ENCODE assay signal across 14 mouse cellular contexts in genomic region chr9:104566468-104566867, GRCm38 (mm10). TPM values are rescaled to one million over a fixed set of nuclear protein-coding genes. Genes with fewer than 3 reads are reported as not detected.
"Had no signal": no experiment of that assay in that cellular context is flagged by ENCODE, and none has a peak within 500 bp of the region (broad histone marks: within the 10 kb centered on the region; RNA-seq: fewer than 3 reads in every experiment).

No protein-coding gene starts in this region.

- H3K27ac ChIP-seq: limb, embryonic 12.5 days; liver, embryonic 13.5 days; lung, embryonic 15.5 days; macrophage; midbrain, embryonic 15.5 days; neural tube, embryonic 13.5 days had no signal

- H3K9me3 ChIP-seq: limb, embryonic 12.5 days; liver, embryonic 13.5 days; lung, embryonic 15.5 days; megakaryocyte, embryonic 14.5 days; midbrain, embryonic 15.5 days; neural tube, embryonic 13.5 days had no signal

- H3K4me1 ChIP-seq: liver, embryonic 13.5 days; lung, embryonic 15.5 days; megakaryocyte, embryonic 14.5 days had no signal

- H3K4me2 ChIP-seq: limb, embryonic 12.5 days; liver, embryonic 13.5 days; lung, embryonic 15.5 days; midbrain, embryonic 11.5 days; midbrain, embryonic 15.5 days; neural tube, embryonic 13.5 days had no signal

- H3K4me3 ChIP-seq: limb, embryonic 12.5 days; liver, embryonic 13.5 days; lung, embryonic 15.5 days; megakaryocyte, embryonic 14.5 days; midbrain, embryonic 15.5 days; neural tube, embryonic 13.5 days had no signal

- H3K9ac ChIP-seq: limb, embryonic 12.5 days; liver, embryonic 13.5 days; liver, postnatal 0 days; lung, embryonic 15.5 days; midbrain, embryonic 15.5 days; neural tube, embryonic 13.5 days had no signal

- DNase-seq: kidney, adult 8-10 months; liver; liver, embryonic 13.5 days; liver, postnatal 0 days; lung, postnatal 14 days; thymus, postnatal 14 days had no signal

- ATAC-seq: intestine, postnatal 0 days; liver, postnatal 0 days; midbrain, embryonic 15.5 days had no signal

- H3K36me3 ChIP-seq: limb, embryonic 12.5 days; liver, embryonic 13.5 days; lung, embryonic 15.5 days; midbrain, embryonic 15.5 days; neural tube, embryonic 13.5 days had no signal

RNA-seq across cellular contexts. Expression of gene Cpne4, which starts 19.4 kb away (rescaled TPM):
- polyA plus RNA-seq: liver, postnatal 0 days; macrophage had no signal
